Mouse (Mus musculus) hindbrain, embryonic 11.5 days (tissue): ENCODE data around the gene Ccl11. TPM values are rescaled to one million over a fixed set of nuclear protein-coding genes. Genes with fewer than 3 reads are reported as not detected.

Experiments used
- ATAC-seq: fragments of 200-750 bp; cut with Nextera tagmentation; 2 replicates; pipeline ENCODE4 v1.8.0; 2017; ENCODE audit warnings: mild to moderate bottlenecking, moderate TSS enrichment, moderate library complexity; ENCODE audit not compliant: low FRiP score
- DNase-seq: peaks from one replicate; pipeline ENCODE4 v3.0.0-alpha.2; 2015; ENCODE audit warnings: low spot score
- H3K27ac ChIP-seq: fragments of 300-500 bp; sonication (generic); 2 replicates; pipeline ENCODE4 v1.5.1; 2014; ENCODE audit warnings: mild to moderate bottlenecking, low read depth, low read length
- H3K27me3 ChIP-seq: fragments of 300-500 bp; sonication (generic); 2 replicates; pipeline ENCODE4 v1.6.1; 2014; ENCODE audit warnings: mild to moderate bottlenecking, low read length, moderate library complexity, mixed read lengths; ENCODE audit not compliant: control insufficient read depth, insufficient read depth
- H3K36me3 ChIP-seq: fragments of 300-500 bp; sonication (generic); 2 replicates; pipeline ENCODE4 v1.6.1; 2014; ENCODE audit warnings: mild to moderate bottlenecking, low read length, moderate library complexity, mixed read lengths; ENCODE audit not compliant: control insufficient read depth, insufficient read depth
- H3K4me1 ChIP-seq: fragments of 300-500 bp; sonication (generic); replicated peaks from 2 replicates; pipeline ENCODE4 v1.6.1; 2014; ENCODE audit warnings: low read length, mixed read lengths; ENCODE audit not compliant: control insufficient read depth, insufficient read depth
- H3K4me2 ChIP-seq: fragments of 300-500 bp; sonication (generic); replicated peaks from 2 replicates; pipeline ENCODE4 v1.6.1; 2014; ENCODE audit warnings: mild to moderate bottlenecking, low read depth, low read length
- H3K4me3 ChIP-seq: fragments of 300-500 bp; sonication (generic); 2 replicates; pipeline ENCODE4 v1.5.1; 2014; ENCODE audit warnings: low read depth, low read length
- H3K9ac ChIP-seq: fragments of 300-500 bp; sonication (generic); 2 replicates; pipeline ENCODE4 v1.6.1; 2014; ENCODE audit warnings: low read depth, low read length
- H3K9me3 ChIP-seq: fragments of 300-500 bp; sonication (generic); 2 replicates; pipeline ENCODE4 v1.6.1; 2016; ENCODE audit warnings: low read length; ENCODE audit not compliant: control insufficient read depth
- WGBS: fragments of 180-500 bp; shearing (Covaris S2); extraction: QIAGEN DNeasy Blood & Tissue Kit; methylation state at CpG from one replicate; pipeline ENCODE4 v1.1.7; 2014; 5-methylcytosine and 5-hydroxymethylcytosine counted together
- polyA plus RNA-seq: library from polyadenylated mRNA; unstranded; fragments of >200 nt; fragmentation: Nextera tagmentation; extraction: Ambion mirVana; gene quantifications from 2 replicates; pipeline ENCODE4 v1.2.1, GENCODE M21; 2014

Ccl11 gene
- polyA plus RNA-seq, 1 experiment from 2014 or later, result not detected

DNA sequence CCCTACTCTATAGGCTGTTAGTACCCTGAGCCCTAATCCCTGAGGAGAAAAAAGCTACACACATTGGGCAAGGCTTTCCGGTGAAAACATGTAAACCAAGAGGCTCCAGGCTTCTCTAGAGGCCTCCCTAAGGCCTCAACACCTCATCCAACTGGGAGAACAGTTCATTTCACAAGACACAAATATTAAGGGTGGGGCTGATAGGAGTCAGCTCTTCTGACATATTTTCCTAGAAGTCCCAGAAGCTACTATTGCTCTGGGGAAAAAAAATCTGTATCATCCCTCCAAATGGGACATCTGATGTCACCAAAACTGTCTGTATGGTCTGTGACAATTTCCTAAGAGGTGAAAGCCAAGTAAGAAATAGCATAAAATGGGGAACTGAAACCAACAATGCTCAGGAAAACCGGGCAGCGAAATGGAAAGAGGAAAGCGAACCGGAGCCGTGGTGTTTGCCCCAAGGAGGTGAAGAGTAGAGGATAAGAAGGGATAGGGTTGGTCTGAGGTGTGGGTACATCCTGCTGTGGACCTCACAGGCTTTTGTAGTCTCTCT lies 35.0 kb upstream of the Ccl11 start:
- WGBS, result 92% methylated on average over 6 of the region's 6 CpGs
- no peak for ATAC-seq

DNA sequence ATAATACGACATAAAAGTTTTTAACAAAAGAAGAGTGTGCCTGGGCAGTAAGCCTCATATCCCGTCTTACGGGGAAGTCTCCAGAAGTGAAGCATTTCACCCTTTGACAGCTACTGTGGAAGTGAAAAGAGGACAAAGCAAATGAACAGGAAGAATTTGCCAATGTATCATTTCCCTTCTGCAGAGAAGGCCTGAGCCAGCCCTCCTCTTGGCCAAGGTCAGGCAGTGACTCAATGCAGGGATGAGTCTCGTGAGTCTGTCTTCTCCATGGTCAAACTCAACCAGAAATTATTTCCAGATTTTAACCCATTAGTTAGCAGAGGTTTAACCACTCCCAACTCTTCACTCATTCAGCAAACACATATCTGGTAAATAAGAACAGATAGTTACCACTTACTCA lies 33.9 kb upstream of the Ccl11 start:
- Histone ChIP-seq H3K27ac (no peak overlapping the region), H3K9me3 (no peaks in the 10 kb centered on the region), H3K27me3 (no peaks in the 10 kb centered on the region), H3K9ac (no peak overlapping the region), H3K36me3 (no peaks in the 10 kb centered on the region), H3K4me1 (no peaks in the 10 kb centered on the region), H3K4me3 (no peak overlapping the region), H3K4me2 (no peak overlapping the region)
- ATAC-seq, result no peak
- no peak for DNase-seq
- 83% methylated on average over 4 of the region's 4 CpGs for whole genome bisulfite sequencing

More for the DNA sequence above, 35.0 kb upstream of the Ccl11 start:
- Histone ChIP-seq H3K9me3 (no peaks in the 10 kb centered on the region), H3K27me3 (no peaks in the 10 kb centered on the region), H3K9ac (no peak overlapping the region), H3K4me1 (no peaks in the 10 kb centered on the region), H3K36me3 (no peaks in the 10 kb centered on the region), H3K27ac (no peak overlapping the region), H3K4me2 (no peak overlapping the region), H3K4me3 (no peak overlapping the region)
- no peak for DNase-seq

DNA sequence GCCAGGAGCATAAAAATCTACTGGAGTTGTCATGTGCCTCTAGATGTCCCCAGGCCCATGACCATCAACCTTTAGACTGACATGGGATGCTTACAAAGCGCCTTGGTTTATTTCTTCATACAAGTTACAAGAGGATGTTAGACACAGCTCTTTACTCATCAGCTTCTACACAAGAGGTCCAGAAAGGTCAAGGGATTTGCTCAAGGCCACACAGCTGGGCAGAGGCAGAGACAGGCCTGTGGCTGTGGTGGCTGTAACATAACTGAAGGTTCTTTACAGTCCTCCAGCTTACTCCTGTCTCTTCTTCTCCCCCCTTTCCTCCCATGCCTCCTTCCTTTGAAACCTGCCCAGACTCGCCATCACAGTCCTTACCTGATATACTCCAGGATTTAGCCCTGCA lies 27.5 kb upstream of the Ccl11 start:
- Histone ChIP-seq H3K27ac (no peak overlapping the region), H3K4me2 (no peak overlapping the region)

DNA sequence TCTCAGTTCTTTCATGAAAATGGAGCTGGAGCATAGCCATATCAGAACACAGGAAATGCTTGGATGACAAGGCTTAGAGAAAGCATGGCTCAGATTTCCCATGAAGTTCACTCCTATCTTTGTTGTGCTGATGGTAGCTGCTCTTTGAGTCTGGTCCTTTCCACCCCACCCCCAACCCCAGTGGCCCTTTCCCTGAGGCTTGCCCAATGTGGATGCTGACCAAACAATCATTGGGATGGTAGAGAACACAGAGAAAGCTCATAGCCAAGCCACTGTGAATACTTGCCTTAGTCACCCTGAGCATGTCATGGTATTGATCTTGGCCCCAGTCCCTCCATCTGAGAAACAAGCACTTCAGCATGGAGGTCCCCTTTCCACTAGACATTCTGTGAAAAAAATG lies 25.5 kb upstream of the Ccl11 start:
- Histone ChIP-seq H3K27me3 (no peaks in the 10 kb centered on the region), H3K36me3 (no peaks in the 10 kb centered on the region), H3K4me2 (no peak overlapping the region), H3K9ac (no peak overlapping the region), H3K9me3 (no peaks in the 10 kb centered on the region), H3K4me1 (no peaks in the 10 kb centered on the region), H3K4me3 (no peak overlapping the region), H3K27ac (no peak overlapping the region)
- ATAC-seq (no peak), DNase-seq (no peak)

More for the DNA sequence above, 27.5 kb upstream of the Ccl11 start:
- no peaks in the 10 kb centered on the region for H3K4me1 ChIP-seq
- no peak for DNase-seq
- WGBS, result 76% methylated on average over 2 of the region's 2 CpGs
- H3K36me3 ChIP-seq, result no peaks in the 10 kb centered on the region
- no peak overlapping the region for H3K4me3 ChIP-seq
- no peak overlapping the region for H3K9ac ChIP-seq
- no peaks in the 10 kb centered on the region for H3K27me3 ChIP-seq
- H3K9me3 ChIP-seq, result no peaks in the 10 kb centered on the region
- ATAC-seq, result no peak

DNA sequence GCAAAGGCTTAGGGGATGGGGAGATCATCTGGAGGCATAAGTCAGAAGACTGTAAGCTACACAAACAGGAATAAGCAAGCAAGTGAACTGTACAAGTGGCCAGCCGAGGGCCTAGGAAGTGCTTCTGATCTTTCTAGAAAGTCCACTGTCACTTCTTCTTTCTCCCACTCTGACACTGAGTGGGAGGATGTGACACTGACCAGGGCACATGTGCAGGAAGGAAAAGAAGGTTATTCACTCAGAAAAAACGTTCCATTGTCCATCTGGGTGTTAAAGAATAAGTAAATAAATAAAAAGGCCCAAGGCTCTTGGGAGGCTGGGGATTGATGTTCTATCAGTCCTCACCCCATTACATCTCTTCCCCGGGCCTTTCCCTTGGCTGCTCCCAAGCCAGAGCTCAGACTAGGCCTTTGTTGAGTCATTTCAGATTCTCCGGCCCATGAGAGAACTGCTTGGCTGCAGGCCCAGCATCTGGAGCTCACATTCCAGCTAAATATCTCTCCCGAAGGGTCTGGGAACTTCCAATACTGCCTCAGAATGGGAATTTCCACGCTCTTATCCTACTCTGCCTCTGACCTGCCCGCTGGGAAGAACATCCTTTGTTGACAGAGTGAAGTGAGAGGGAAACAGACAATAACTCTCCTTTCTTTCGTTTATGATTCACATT lies 24.8 kb upstream of the Ccl11 start:
- no peak overlapping the region for H3K27ac ChIP-seq
- no peak overlapping the region for H3K4me3 ChIP-seq
- ATAC-seq, result no peak

DNA sequence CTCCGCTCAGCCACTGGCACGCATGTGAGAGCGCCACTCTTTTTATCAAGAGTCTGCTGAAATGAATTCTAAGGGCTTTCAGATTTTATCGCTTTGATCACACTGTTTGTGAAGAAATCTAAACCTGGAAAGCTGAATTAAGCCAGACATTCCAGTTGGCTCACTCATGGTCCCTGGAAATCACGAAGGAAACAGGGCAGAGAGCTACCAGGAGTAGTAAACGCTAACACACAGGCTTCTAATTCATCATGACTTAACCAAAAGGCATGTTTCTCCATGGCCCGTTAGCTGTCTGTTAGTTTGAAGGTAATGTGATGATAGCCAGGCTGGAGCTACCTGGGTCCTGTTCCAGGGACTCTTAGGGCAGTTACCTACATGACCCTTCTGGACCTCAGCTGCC lies 23.2 kb upstream of the Ccl11 start:
- H3K36me3 ChIP-seq, result no peaks in the 10 kb centered on the region
- no peaks in the 10 kb centered on the region for H3K9me3 ChIP-seq
- ATAC-seq (no peak), DNase-seq (no peak)
- H3K4me1 ChIP-seq, result no peaks in the 10 kb centered on the region
- no peak overlapping the region for H3K27ac ChIP-seq
- H3K4me3 ChIP-seq, result no peak overlapping the region
- H3K9ac ChIP-seq, result no peak overlapping the region
- H3K27me3 ChIP-seq, result no peaks in the 10 kb centered on the region
- 91% methylated on average over 7 of the region's 7 CpGs for WGBS
- no peak overlapping the region for H3K4me2 ChIP-seq

More for the DNA sequence above, 24.8 kb upstream of the Ccl11 start:
- Histone ChIP-seq H3K4me2 (no peak overlapping the region), H3K36me3 (no peaks in the 10 kb centered on the region), H3K9ac (no peak overlapping the region), H3K27me3 (no peaks in the 10 kb centered on the region), H3K9me3 (no peaks in the 10 kb centered on the region), H3K4me1 (no peaks in the 10 kb centered on the region)
- 49% methylated on average over 8 of the region's 8 CpGs for WGBS
- DNase-seq, result no peak

DNA sequence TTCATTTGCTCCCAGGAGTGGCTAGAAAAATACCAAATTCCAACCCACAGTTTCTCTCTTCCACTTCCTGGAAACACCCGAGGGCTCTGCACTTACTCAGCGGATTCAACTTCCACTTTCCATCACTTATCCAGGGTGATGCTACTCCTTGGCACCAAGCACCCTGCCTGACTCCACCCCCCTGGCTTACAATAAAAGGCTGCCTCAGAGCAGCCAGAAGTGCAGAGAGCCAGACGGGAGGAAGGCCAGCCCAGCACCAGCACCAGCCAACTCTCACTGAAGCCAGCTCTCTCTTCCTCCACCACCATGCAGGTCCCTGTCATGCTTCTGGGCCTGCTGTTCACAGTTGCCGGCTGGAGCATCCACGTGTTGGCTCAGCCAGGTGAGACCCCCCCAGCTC lies 22.3 kb upstream of the Ccl11 start, which contains the start of gene Ccl2:
Gene Ccl2, plus strand, starts transcription at position 216 of the 400 bp plus-strand sequence.
- H3K9ac ChIP-seq, result no peak within 1 kb of the TSS
- H3K27me3 ChIP-seq, result no peaks in the 10 kb centered on the region
- ATAC-seq, result no peak
- no peaks in the 10 kb centered on the region for H3K36me3 ChIP-seq
- WGBS, result 35% methylated on average over 5 of the region's 5 CpGs
- no peak within 1 kb of the TSS for H3K27ac ChIP-seq
- H3K4me2 ChIP-seq, result no peak within 1 kb of the TSS
- no peaks in the 10 kb centered on the region for H3K9me3 ChIP-seq
- no peak within 1 kb of the TSS for H3K4me3 ChIP-seq
- no peak for DNase-seq
- H3K4me1 ChIP-seq, result no peaks in the 10 kb centered on the region

DNA sequence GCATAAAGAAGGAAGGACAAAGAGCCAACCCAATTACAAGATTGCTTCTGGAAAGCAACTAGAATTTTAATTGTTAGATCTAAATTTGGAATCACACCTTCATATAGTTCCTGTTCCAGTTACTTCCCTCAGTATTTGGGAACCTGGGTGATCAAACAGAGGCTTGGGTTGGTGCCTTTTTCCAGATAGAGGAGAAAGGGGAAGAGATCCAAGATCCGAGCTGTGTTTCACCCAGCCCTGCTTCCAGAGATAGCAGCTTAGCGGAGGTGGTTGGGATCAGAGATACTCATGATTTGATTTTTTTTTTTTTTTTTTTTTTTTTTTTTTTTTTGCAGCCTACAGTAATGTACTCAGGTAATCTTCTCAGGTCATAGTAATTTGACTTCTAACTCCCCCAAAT lies 21.8 kb upstream of the Ccl11 start:
- Histone ChIP-seq H3K4me2 (no peak overlapping the region), H3K4me3 (no peak overlapping the region), H3K9ac (no peak overlapping the region), H3K27ac (no peak overlapping the region), H3K27me3 (no peaks in the 10 kb centered on the region), H3K36me3 (no peaks in the 10 kb centered on the region), H3K9me3 (no peaks in the 10 kb centered on the region), H3K4me1 (no peaks in the 10 kb centered on the region)
- WGBS, result 91% methylated on average over 2 of the region's 2 CpGs
- no peak for DNase-seq
- no peak for ATAC-seq

DNA sequence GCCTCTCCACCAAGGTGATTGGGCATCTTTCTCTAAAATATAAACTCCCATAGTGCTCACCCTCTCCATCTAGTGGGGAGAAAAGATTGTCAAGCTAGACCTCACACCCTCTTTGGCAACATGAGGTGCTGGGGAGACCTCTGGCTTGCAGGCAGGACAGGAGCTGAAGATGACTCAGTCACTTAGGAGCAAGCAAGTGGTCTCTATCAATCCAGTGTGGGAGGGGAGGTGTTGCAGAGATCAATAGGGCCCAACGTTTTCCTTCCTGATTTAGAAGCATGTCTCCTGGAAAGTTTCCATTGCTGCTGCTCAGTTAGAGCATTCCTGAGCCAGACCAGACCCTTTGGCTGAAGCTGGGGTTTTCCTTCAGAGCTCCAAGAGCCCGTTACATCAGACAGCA lies 19.1 kb upstream of the Ccl11 start, which contains the start of gene Gm17268:
Gene Gm17268, minus strand, starts transcription at position 28 of the 400 bp plus-strand sequence.
- Histone ChIP-seq H3K27me3 (no peaks in the 10 kb centered on the region), H3K4me3 (no peak within 1 kb of the TSS), H3K9me3 (no peaks in the 10 kb centered on the region), H3K9ac (no peak within 1 kb of the TSS), H3K27ac (no peak within 1 kb of the TSS), H3K4me2 (no peak within 1 kb of the TSS), H3K4me1 (no peaks in the 10 kb centered on the region), H3K36me3 (no peaks in the 10 kb centered on the region)
- 48% methylated on average over 2 of the region's 2 CpGs for WGBS
- ATAC-seq (no peak), DNase-seq (no peak)
